In genomic region chr8:115374957-115375356, GRCm38 (mm10) we compare ENCODE assay signal across 14 mouse cellular contexts.
A peak's percentile ranks its signal among the peaks of the same experiment; 100 is the strongest.
DNase-seq lines count a peak whose midpoint lies in the region; ATAC-seq lines count a peak whose summit lies in the region.
"Had no signal": no experiment of that assay in that cellular context is flagged by ENCODE, and none has a peak within 500 bp of the region (broad histone marks: within the 10 kb centered on the region; RNA-seq: fewer than 3 reads in every experiment).

No protein-coding gene starts in this region.

- no peaks in the 10 kb centered on the region for H3K27me3 ChIP-seq in forebrain, embryonic 14.5 days (replicated peaks; ENCODE audit: control insufficient read depth, insufficient read depth, low read length)
- no peaks in the 10 kb centered on the region; the same call in 1 of the 2 replicates for H3K27me3 ChIP-seq in forebrain, embryonic 12.5 days
- no peaks in the 10 kb centered on the region; the same call in 1 of the 2 replicates for H3K27me3 ChIP-seq in hindbrain, embryonic 10.5 days (ENCODE audit: insufficient read depth, poor library complexity, severe bottlenecking)
- H3K27me3 ChIP-seq in hindbrain, embryonic 14.5 days (ENCODE audit: control insufficient read depth, insufficient read depth, low read length) = no peaks in the 10 kb centered on the region
- H3K27me3 ChIP-seq in lung, embryonic 16.5 days (ENCODE audit: control insufficient read depth, insufficient read depth, low read depth, low read length) = no peaks in the 10 kb centered on the region
- H3K27me3 ChIP-seq in forebrain, embryonic 16.5 days (replicated peaks; ENCODE audit: control insufficient read depth, insufficient read depth, low read length) = no peaks in the 10 kb centered on the region
- H3K27me3 ChIP-seq: liver, embryonic 12.5 days; midbrain, embryonic 15.5 days; neural tube, embryonic 13.5 days had no signal

- DNase-seq in forebrain, embryonic 14.5 days (ENCODE audit: low spot score) = peak; percentile 52
- no peak for DNase-seq in hindbrain, embryonic 10.5 days (ENCODE audit: low spot score)
- no peak for DNase-seq in hindbrain, embryonic 14.5 days (ENCODE audit: low spot score)
- DNase-seq in lung, postnatal 25 days (ENCODE audit: low spot score) = no peak
- no peak for DNase-seq in kidney, adult 18-20 months
- DNase-seq: B cell, adult 2 months; thymus, adult 18-20 months had no signal

- H3K4me1 ChIP-seq in forebrain, embryonic 14.5 days (ENCODE audit: control insufficient read depth, insufficient read depth, low read length) = peaks cover 15% of the 10 kb centered on the region
- H3K4me1 ChIP-seq in forebrain, embryonic 12.5 days = peaks cover 20% of the 10 kb centered on the region
- peaks cover 11% of the 10 kb centered on the region for H3K4me1 ChIP-seq in hindbrain, embryonic 10.5 days (replicated peaks)
- H3K4me1 ChIP-seq in hindbrain, embryonic 14.5 days (replicated peaks; ENCODE audit: control insufficient read depth, insufficient read depth, low read length) = peaks cover 12% of the 10 kb centered on the region
- peaks cover 17% of the 10 kb centered on the region; the same call in 1 of the 2 replicates for H3K4me1 ChIP-seq in lung, embryonic 16.5 days (replicated peaks; ENCODE audit: control insufficient read depth, insufficient read depth, low read length)
- H3K4me1 ChIP-seq in forebrain, embryonic 16.5 days (replicated peaks; ENCODE audit: control insufficient read depth, insufficient read depth, low read length) = peaks cover 12% of the 10 kb centered on the region
- H3K4me1 ChIP-seq: liver, embryonic 12.5 days had no signal

- H3K9me3 ChIP-seq in forebrain, embryonic 14.5 days (replicated peaks; ENCODE audit: control insufficient read depth, low read length) = no peaks in the 10 kb centered on the region
- no peaks in the 10 kb centered on the region for H3K9me3 ChIP-seq in forebrain, embryonic 12.5 days
- no peaks in the 10 kb centered on the region for H3K9me3 ChIP-seq in hindbrain, embryonic 10.5 days
- no peaks in the 10 kb centered on the region for H3K9me3 ChIP-seq in hindbrain, embryonic 14.5 days (ENCODE audit: control insufficient read depth, low read length)
- H3K9me3 ChIP-seq in lung, embryonic 16.5 days (ENCODE audit: control insufficient read depth, low read length) = no peaks in the 10 kb centered on the region
- no peaks in the 10 kb centered on the region for H3K9me3 ChIP-seq in forebrain, embryonic 16.5 days (ENCODE audit: control insufficient read depth, low read length)
- H3K9me3 ChIP-seq: liver, embryonic 12.5 days; midbrain, embryonic 15.5 days; neural tube, embryonic 13.5 days had no signal

- H3K4me2 ChIP-seq in forebrain, embryonic 14.5 days (ENCODE audit: low read length) = no peak overlapping the region
- H3K4me2 ChIP-seq in forebrain, embryonic 12.5 days = no peak overlapping the region
- H3K4me2 ChIP-seq in hindbrain, embryonic 14.5 days (replicated peaks) = no peak overlapping the region
- H3K4me2 ChIP-seq in lung, embryonic 16.5 days (ENCODE audit: low read depth, low read length) = no peak overlapping the region
- no peak overlapping the region for H3K4me2 ChIP-seq in forebrain, embryonic 16.5 days (ENCODE audit: low read length)
- H3K4me2 ChIP-seq: liver, embryonic 12.5 days; midbrain, embryonic 15.5 days; neural tube, embryonic 13.5 days had no signal

- peak overlapping the region; percentile 44; the same call in 1 of the 2 replicates for H3K27ac ChIP-seq in forebrain, embryonic 14.5 days (ENCODE audit: low read depth, low read length)
- H3K27ac ChIP-seq in forebrain, embryonic 12.5 days = no peak overlapping the region
- H3K27ac ChIP-seq in hindbrain, embryonic 10.5 days = peak overlapping the region; percentile 23; the same call in 1 of the 2 replicates
- no peak overlapping the region for H3K27ac ChIP-seq in hindbrain, embryonic 14.5 days
- peak overlapping the region; percentile 22 for H3K27ac ChIP-seq in lung, embryonic 16.5 days (ENCODE audit: low read length)
- H3K27ac ChIP-seq in forebrain, embryonic 16.5 days (ENCODE audit: low read length) = peak overlapping the region; percentile 63
- H3K27ac ChIP-seq: liver, embryonic 12.5 days; midbrain, embryonic 15.5 days; neural tube, embryonic 13.5 days had no signal

- ATAC-seq in forebrain, embryonic 14.5 days = peak; percentile 44; the same call in 1 of the 2 replicates
- no peak for ATAC-seq in forebrain, embryonic 12.5 days (ENCODE audit: low FRiP score)
- no peak for ATAC-seq in hindbrain, embryonic 14.5 days (ENCODE audit: low FRiP score)
- 0 out of 2 replicates have a peak, but pooled peaks have one; percentile 10 for ATAC-seq in lung, embryonic 16.5 days (ENCODE audit: low read depth)
- ATAC-seq in forebrain, embryonic 16.5 days = peak; percentile 63
- ATAC-seq: liver, embryonic 12.5 days; midbrain, embryonic 15.5 days; Patski had no signal

- H3K9ac ChIP-seq in forebrain, embryonic 14.5 days (ENCODE audit: low read length) = no peak overlapping the region
- no peak overlapping the region for H3K9ac ChIP-seq in forebrain, embryonic 12.5 days
- no peak overlapping the region for H3K9ac ChIP-seq in hindbrain, embryonic 14.5 days
- H3K9ac ChIP-seq in lung, embryonic 16.5 days (ENCODE audit: low read length) = no peak overlapping the region
- H3K9ac ChIP-seq in forebrain, embryonic 16.5 days (replicated peaks; ENCODE audit: low read depth, low read length) = no peak overlapping the region
- H3K9ac ChIP-seq: liver, embryonic 12.5 days; midbrain, embryonic 15.5 days; neural tube, embryonic 13.5 days had no signal

- no peaks in the 10 kb centered on the region for H3K36me3 ChIP-seq in forebrain, embryonic 14.5 days (ENCODE audit: control insufficient read depth, insufficient read depth, low read length)
- no peaks in the 10 kb centered on the region for H3K36me3 ChIP-seq in forebrain, embryonic 12.5 days (replicated peaks)
- no peaks in the 10 kb centered on the region for H3K36me3 ChIP-seq in hindbrain, embryonic 10.5 days
- no peaks in the 10 kb centered on the region for H3K36me3 ChIP-seq in hindbrain, embryonic 14.5 days (replicated peaks; ENCODE audit: control insufficient read depth, insufficient read depth)
- no peaks in the 10 kb centered on the region for H3K36me3 ChIP-seq in lung, embryonic 16.5 days (ENCODE audit: control insufficient read depth, insufficient read depth, low read length)
- no peaks in the 10 kb centered on the region for H3K36me3 ChIP-seq in forebrain, embryonic 16.5 days (ENCODE audit: control insufficient read depth, insufficient read depth)
- H3K36me3 ChIP-seq: liver, embryonic 12.5 days; midbrain, embryonic 15.5 days; neural tube, embryonic 13.5 days had no signal

- WGBS in forebrain, embryonic 14.5 days = 24% methylated on average over 4 of the region's 4 CpGs
- WGBS in forebrain, embryonic 12.5 days = 41% methylated on average over 4 of the region's 4 CpGs
- WGBS in hindbrain, embryonic 10.5 days = 45% methylated on average over 4 of the region's 4 CpGs
- WGBS in hindbrain, embryonic 14.5 days = 14% methylated on average over 4 of the region's 4 CpGs
- 17% methylated on average over 4 of the region's 4 CpGs for WGBS in lung, embryonic 16.5 days
- 17% methylated on average over 4 of the region's 4 CpGs for WGBS in forebrain, embryonic 16.5 days

- no peak overlapping the region for H3K4me3 ChIP-seq in forebrain, embryonic 14.5 days (ENCODE audit: low read depth, low read length)
- H3K4me3 ChIP-seq in forebrain, embryonic 12.5 days (replicated peaks) = no peak overlapping the region
- no peak overlapping the region for H3K4me3 ChIP-seq in hindbrain, embryonic 10.5 days
- H3K4me3 ChIP-seq in hindbrain, embryonic 14.5 days (replicated peaks; ENCODE audit: low read length) = no peak overlapping the region
- H3K4me3 ChIP-seq in lung, embryonic 16.5 days (ENCODE audit: low read length) = no peak overlapping the region
- no peak overlapping the region for H3K4me3 ChIP-seq in forebrain, embryonic 16.5 days (replicated peaks; ENCODE audit: low read length)
- H3K4me3 ChIP-seq: liver, embryonic 12.5 days; midbrain, embryonic 15.5 days; neural tube, embryonic 13.5 days had no signal

Comparison
In these comparisons a context has a peak if more than half of its experiments do, and no peak if none do; other contexts are left out.
1. ATAC-seq: peak in forebrain, embryonic 14.5 days (single experiment), lung, embryonic 16.5 days (single experiment) and forebrain, embryonic 16.5 days (single experiment); none in forebrain, embryonic 12.5 days (single experiment) and hindbrain, embryonic 14.5 days (single experiment).
2. H3K27ac ChIP-seq: peak in forebrain, embryonic 14.5 days (single experiment), hindbrain, embryonic 10.5 days (single experiment), lung, embryonic 16.5 days (single experiment) and forebrain, embryonic 16.5 days (single experiment); none in forebrain, embryonic 12.5 days (single experiment) and hindbrain, embryonic 14.5 days (single experiment).